Mouse (Mus musculus) Muller cell, postnatal 12 days (primary cell): ENCODE measurements around the gene Tfcp2.
A peak's percentile ranks its signal among the peaks of the same experiment; 100 is the strongest.
"Not testable (repeated sequence)": the region's sequence is repeated elsewhere in the genome, so short reads cannot be mapped to it uniquely, and the experiment has no call there.

Experiments used
- DNase-seq: peaks from one replicate; pipeline ENCODE4 v3.0.0-alpha.2; 2015; ENCODE audit errors: inconsistent ontology term

The Tfcp2 gene

GRCm38 (mm10) chr15:100556378-100556777 lies 4.6 kb upstream of the Tfcp2 start:
- DNase-seq, result no peak

- no peak for DNase-seq
These were observed 4.2 kb upstream of the Tfcp2 start for GRCm38 (mm10) chr15:100555965-100556364.

GRCm38 (mm10) chr15:100550280-100550679 lies 1.5 kb downstream of the Tfcp2 start:
- DNase-seq, result no peak

- DNase-seq, result not testable (repeated sequence)
These were observed 8.2 kb downstream of the Tfcp2 start for GRCm38 (mm10) chr15:100543651-100544030.

- DNase-seq, result not testable (repeated sequence)
These were observed 8.7 kb downstream of the Tfcp2 start for GRCm38 (mm10) chr15:100542876-100543650.

- no peak for DNase-seq
These were observed 10.4 kb downstream of the Tfcp2 start for GRCm38 (mm10) chr15:100541426-100541825.

- not testable (repeated sequence) for DNase-seq
These were observed 10.8 kb downstream of the Tfcp2 start for GRCm38 (mm10) chr15:100541001-100541400.

GRCm38 (mm10) chr15:100539411-100539810 lies 12.4 kb downstream of the Tfcp2 start:
- DNase-seq, result no peak

- peak; percentile 14 for DNase-seq
These were observed 13.9 kb downstream of the Tfcp2 start for GRCm38 (mm10) chr15:100537913-100538312.

- DNase-seq, result no peak
These were observed 23.9 kb downstream of the Tfcp2 start for GRCm38 (mm10) chr15:100527900-100528299.

- DNase-seq, result no peak
These were observed 26.4 kb downstream of the Tfcp2 start for GRCm38 (mm10) chr15:100525405-100525804.

GRCm38 (mm10) chr15:100520306-100520705 lies 31.5 kb downstream of the Tfcp2 start:
- no peak for DNase-seq

GRCm38 (mm10) chr15:100515121-100515520 lies 36.7 kb downstream of the Tfcp2 start:
- no peak for DNase-seq

GRCm38 (mm10) chr15:100513387-100513786 lies 38.4 kb downstream of the Tfcp2 start:
- no peak for DNase-seq

- no peak for DNase-seq
These were observed 41.7 kb downstream of the Tfcp2 start for GRCm38 (mm10) chr15:100510072-100510471.

- DNase-seq, result no peak
These were observed 43.2 kb downstream of the Tfcp2 start for GRCm38 (mm10) chr15:100508454-100509167.

GRCm38 (mm10) chr15:100499506-100499905 lies 52.3 kb downstream of the Tfcp2 start:
- not testable (repeated sequence) for DNase-seq

GRCm38 (mm10) chr15:100495102-100495501 lies 56.7 kb downstream of the Tfcp2 start, which contains the start of gene Csrnp2:
TSS of gene Csrnp2 (minus strand) at chr15:100495488.
- peak; percentile 94 for DNase-seq

GRCm38 (mm10) chr15:100494647-100495046 lies 57.2 kb downstream of the Tfcp2 start:
- peak; percentile 75 for DNase-seq

GRCm38 (mm10) chr15:100491966-100492365 lies 59.8 kb downstream of the Tfcp2 start:
- DNase-seq, result no peak

- no peak for DNase-seq
These were observed 62.5 kb downstream of the Tfcp2 start for GRCm38 (mm10) chr15:100489263-100489662.

GRCm38 (mm10) chr15:100488297-100488696 lies 63.5 kb downstream of the Tfcp2 start:
- DNase-seq, result not testable (repeated sequence)

- no peak for DNase-seq
These were observed 64.8 kb downstream of the Tfcp2 start for GRCm38 (mm10) chr15:100487050-100487449.
